Mouse (Mus musculus) midbrain, embryonic 16.5 days (tissue): ENCODE measurements around the gene Ubl7. TPM values are rescaled to one million over a fixed set of nuclear protein-coding genes. Genes with fewer than 3 reads are reported as not detected.
A peak's percentile ranks its signal among the peaks of the same experiment; 100 is the strongest.

Source experiments
- ATAC-seq: fragments of 200-750 bp; cut with Nextera tagmentation; 2 replicates; pipeline ENCODE4 v1.8.0; 2017; ENCODE audit warnings: moderate TSS enrichment
- H3K27ac ChIP-seq: fragments of 300-500 bp; sonication (generic); 2 replicates; pipeline ENCODE4 v1.5.1; 2014; ENCODE audit warnings: mild to moderate bottlenecking, low read length, mixed read lengths
- H3K27me3 ChIP-seq: fragments of 300-500 bp; sonication (generic); 2 replicates; pipeline ENCODE4 v1.6.1; 2014; ENCODE audit warnings: low read depth, low read length, mixed read lengths; ENCODE audit not compliant: control insufficient read depth, insufficient read depth
- H3K36me3 ChIP-seq: fragments of 300-500 bp; sonication (generic); 2 replicates; pipeline ENCODE4 v1.6.1; 2014; ENCODE audit warnings: mild to moderate bottlenecking, low read length, moderate library complexity, mixed read lengths; ENCODE audit not compliant: control insufficient read depth, insufficient read depth
- H3K4me1 ChIP-seq: fragments of 300-500 bp; sonication (generic); 2 replicates; pipeline ENCODE4 v1.6.1; 2014; ENCODE audit warnings: mild to moderate bottlenecking, low read length, mixed read lengths; ENCODE audit not compliant: control insufficient read depth, insufficient read depth
- H3K4me2 ChIP-seq: fragments of 300-500 bp; sonication (generic); 2 replicates; pipeline ENCODE4 v1.6.1; 2014; ENCODE audit warnings: mild to moderate bottlenecking, low read length, mixed read lengths
- H3K4me3 ChIP-seq: fragments of 300-500 bp; sonication (generic); 2 replicates; pipeline ENCODE4 v1.5.1; 2014; ENCODE audit warnings: low read depth, mild to moderate bottlenecking, low read length, moderate library complexity, mixed read lengths
- H3K9ac ChIP-seq: fragments of 300-500 bp; sonication (generic); 2 replicates; pipeline ENCODE4 v1.6.1; 2014; ENCODE audit warnings: low read depth, low read length, mixed read lengths
- H3K9me3 ChIP-seq: fragments of 300-500 bp; sonication (generic); replicated peaks from 2 replicates; pipeline ENCODE4 v1.6.1; 2014; ENCODE audit warnings: mild to moderate bottlenecking, low read length, mixed read lengths; ENCODE audit not compliant: control insufficient read depth, poor library complexity, severe bottlenecking
- WGBS: fragments of 180-500 bp; shearing (Covaris S2); extraction: QIAGEN DNeasy Blood & Tissue Kit; methylation state at CpG from one replicate; pipeline ENCODE4 v1.1.7; 2014; 5-methylcytosine and 5-hydroxymethylcytosine counted together
- polyA plus RNA-seq: library from polyadenylated mRNA; unstranded; fragments of >200 nt; fragmentation: Nextera tagmentation; extraction: Ambion mirVana; gene quantifications from 2 replicates; pipeline ENCODE4 v1.2.1, GENCODE M21; 2015

The Ubl7 gene
- polyA plus RNA-seq, 1 experiment from 2014 or later = 176 TPM

DNA sequence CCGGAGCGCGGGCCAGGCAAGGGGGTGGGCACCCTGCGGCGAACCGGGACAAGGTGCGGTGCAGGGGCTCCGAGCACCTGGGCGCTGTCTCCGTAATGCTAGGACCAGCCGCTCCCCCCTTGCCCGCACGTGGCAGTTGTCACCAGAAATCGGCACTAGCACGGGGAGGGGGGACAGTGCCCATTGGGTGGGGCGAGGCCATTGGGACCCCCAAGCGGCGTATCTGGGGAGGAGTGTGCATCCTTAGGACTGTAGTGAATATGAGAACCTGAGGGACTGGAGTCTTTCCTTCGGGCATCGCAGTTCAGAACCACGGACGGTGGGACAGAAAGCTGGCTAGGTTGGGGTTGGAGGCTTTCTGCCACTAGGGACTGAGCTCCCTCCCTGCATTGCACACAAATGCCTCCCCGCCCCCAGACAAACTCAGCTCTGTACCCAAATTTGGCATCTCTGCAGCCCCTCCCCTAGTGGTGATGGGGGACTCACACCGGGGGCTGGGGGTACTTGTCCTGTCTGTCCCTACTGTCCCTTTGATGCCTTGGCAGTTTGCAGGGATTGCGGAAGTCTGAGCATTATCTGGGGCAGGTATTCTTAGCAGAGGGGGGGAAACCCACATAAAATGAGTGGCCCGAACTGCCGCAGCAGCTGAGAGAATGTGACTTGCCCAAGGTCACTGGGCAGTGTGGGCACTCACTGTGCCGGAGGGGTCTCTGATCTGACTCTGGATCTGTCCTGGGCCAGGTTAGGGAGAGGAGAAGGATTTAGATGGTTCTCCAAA is 30.3 kb downstream of the Ubl7 start:
- peak overlapping the region; percentile 90 for H3K9ac ChIP-seq
- H3K36me3 ChIP-seq = no peaks in the 10 kb centered on the region
- ATAC-seq = peak; percentile 21
- H3K27ac ChIP-seq = peak overlapping the region; percentile 91
- peak overlapping the region; percentile 78 for H3K4me3 ChIP-seq
- H3K9me3 ChIP-seq = no peaks in the 10 kb centered on the region
- peaks cover 22% of the 10 kb centered on the region for H3K4me1 ChIP-seq
- H3K27me3 ChIP-seq = no peaks in the 10 kb centered on the region
- H3K4me2 ChIP-seq = peak overlapping the region; percentile 85
- 5% methylated on average over 27 of the region's 28 CpGs for WGBS

DNA sequence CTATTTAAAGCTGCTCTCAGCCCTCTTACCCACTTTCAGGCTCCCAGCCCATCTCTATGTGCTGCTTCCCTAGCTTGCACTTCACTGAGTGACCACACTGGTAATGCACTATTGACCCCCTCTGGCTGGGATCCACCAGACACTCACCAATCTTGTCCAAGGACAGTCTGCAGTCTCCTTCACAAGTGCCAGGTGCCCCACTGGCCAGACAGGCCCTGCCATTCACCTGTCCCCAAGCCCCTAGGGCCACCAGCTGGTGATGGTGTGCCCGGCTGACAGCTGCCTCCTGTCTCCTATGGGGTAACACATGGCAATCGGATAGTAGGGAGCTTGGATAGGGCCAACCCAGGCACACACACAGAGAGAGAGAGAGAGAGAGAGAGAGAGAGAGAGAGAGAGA is 31.3 kb downstream of the Ubl7 start:
- Histone ChIP-seq H3K4me2 (peak overlapping the region; percentile 85), H3K27ac (no peak overlapping the region), H3K4me3 (peak overlapping the region; percentile 78; the same call in 1 of the 2 replicates), H3K4me1 (peaks cover 22% of the 10 kb centered on the region), H3K27me3 (no peaks in the 10 kb centered on the region), H3K9ac (no peak overlapping the region), H3K9me3 (no peaks in the 10 kb centered on the region), H3K36me3 (no peaks in the 10 kb centered on the region)
- 43% methylated on average over 2 of the region's 2 CpGs for WGBS
- no peak for ATAC-seq

DNA sequence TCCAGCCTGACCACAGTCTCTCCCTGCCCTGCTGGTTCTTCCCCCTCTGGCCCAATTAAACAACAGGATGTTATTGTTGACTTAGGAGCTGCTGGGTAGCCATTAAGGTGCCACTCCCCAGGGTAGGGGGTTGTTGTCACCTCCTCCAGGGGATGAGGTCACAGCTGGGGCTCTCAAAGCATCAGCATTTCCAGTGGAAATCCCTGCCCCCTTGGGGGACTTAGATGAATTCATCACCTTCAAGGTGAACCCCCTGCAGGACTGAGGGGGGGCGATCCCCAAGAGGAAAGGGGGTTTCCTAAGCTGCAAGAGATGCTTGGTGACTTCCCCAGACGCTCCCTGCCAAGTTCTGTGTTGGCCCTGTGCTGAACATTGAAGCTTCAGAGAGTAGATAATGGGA is 32.3 kb downstream of the Ubl7 start:
- WGBS = 27% methylated on average over 2 of the region's 2 CpGs
- Histone ChIP-seq H3K4me3 (no peak overlapping the region), H3K4me2 (no peak overlapping the region), H3K9ac (no peak overlapping the region), H3K9me3 (no peaks in the 10 kb centered on the region), H3K36me3 (no peaks in the 10 kb centered on the region), H3K27me3 (no peaks in the 10 kb centered on the region), H3K4me1 (peaks cover 22% of the 10 kb centered on the region), H3K27ac (no peak overlapping the region)
- ATAC-seq = no peak

DNA sequence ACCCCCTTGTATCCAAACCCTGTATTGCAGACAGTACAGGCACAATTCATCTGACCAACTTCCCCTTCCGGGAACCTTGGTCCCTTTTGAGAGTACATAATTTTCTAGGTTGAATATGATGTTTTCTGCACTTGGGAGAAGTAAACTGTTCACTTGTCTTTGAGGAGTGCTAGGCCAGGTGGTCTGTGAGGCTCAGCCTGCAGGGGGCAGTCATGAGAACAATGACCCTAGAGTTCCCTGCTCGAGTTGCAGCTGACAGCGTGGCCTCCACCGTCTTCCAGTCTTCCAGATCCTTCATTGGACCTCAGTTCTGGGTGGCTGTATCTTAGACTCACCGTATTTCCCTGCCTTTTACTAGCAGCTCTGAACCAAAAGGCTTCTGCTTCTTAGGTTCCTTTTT is 33.8 kb downstream of the Ubl7 start:
- 26% methylated on average over 5 of the region's 5 CpGs for WGBS
- H3K4me2 ChIP-seq = no peak overlapping the region
- peaks cover 19% of the 10 kb centered on the region for H3K4me1 ChIP-seq
- no peaks in the 10 kb centered on the region for H3K27me3 ChIP-seq
- H3K9me3 ChIP-seq = no peaks in the 10 kb centered on the region
- no peak overlapping the region for H3K9ac ChIP-seq
- ATAC-seq = no peak
- no peaks in the 10 kb centered on the region for H3K36me3 ChIP-seq
- no peak overlapping the region for H3K27ac ChIP-seq
- H3K4me3 ChIP-seq = no peak overlapping the region

DNA sequence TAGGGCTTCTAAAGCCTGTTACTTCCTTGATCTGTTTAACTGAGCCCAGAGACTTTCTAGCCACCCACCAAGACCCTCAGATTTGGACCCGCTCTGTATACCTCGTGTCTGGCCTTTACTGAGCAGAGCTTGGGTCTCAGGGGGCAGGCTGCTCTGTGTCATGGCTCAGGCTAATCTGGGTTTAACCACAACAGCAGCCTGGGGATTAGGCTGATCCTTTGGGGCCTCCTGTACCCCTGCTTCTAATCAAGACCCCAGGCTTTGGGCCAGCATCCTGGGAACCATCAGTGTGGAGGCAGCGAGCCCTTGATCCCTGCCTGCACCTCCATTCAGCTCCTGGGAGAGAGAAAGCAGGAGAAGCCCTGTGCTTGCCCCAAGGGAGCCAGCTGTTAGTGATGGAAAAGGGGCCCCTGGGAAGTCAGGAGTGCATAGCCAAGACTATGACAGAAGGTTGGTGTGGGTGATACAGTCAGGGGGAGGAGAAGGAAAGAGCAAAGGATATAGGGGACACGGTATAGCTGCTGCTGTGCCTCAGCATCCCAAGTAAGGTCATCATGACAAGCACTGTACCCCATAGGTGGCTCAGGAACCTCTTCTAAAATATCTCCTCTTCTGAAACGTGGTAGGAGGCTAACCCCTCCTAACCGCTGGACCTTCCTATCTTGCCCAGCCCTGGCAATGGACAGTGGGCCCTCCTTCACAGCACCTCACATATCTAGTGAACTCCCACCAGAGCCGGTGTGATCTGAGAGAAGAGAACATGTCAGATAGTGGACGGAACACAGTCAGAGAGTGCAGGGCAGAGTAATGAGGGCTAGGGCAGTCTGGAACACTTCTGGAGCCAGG is 35.2 kb downstream of the Ubl7 start:
- Histone ChIP-seq H3K4me2 (no peak overlapping the region), H3K9ac (no peak overlapping the region; the same call in 1 of the 2 replicates), H3K4me1 (peaks cover 26% of the 10 kb centered on the region), H3K27ac (no peak overlapping the region), H3K36me3 (no peaks in the 10 kb centered on the region), H3K27me3 (no peaks in the 10 kb centered on the region), H3K4me3 (no peak overlapping the region), H3K9me3 (no peaks in the 10 kb centered on the region)
- ATAC-seq = no peak
- WGBS = 50% methylated on average over 8 of the region's 8 CpGs

DNA sequence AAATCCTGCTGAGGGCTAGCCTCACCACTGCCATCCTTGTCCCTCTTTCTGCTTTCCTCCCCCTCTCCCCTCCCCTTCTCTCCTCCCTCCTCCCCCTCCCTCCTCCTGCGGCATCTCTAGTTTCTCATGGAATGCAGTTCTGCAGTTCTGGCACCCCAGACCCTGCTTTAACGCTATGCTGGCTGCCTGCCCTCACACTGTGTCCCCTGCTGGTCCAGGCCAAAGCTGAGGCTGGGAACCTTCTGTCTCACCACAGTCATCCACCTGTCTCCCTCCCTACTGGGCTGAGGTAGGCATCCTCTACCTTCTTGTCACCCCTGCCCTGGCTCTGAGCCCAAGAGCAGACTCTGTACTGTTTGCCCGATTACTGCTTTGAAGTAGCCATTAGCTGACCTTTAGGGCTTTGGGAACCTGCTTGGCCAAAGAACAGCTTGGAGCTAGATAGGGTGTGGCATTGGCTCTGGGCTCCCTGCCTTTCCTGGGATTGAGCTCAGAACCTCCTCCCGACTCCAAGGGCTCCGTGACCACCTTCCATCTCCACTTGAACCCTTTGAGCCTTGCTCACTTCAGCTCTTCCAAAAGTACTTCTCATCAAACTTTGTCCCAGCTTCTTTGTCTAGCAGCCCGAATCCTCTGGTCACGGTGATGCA is 36.7 kb downstream of the Ubl7 start:
- 67% methylated on average over 7 of the region's 7 CpGs for WGBS
- Histone ChIP-seq H3K4me1 (peaks cover 14% of the 10 kb centered on the region), H3K36me3 (no peaks in the 10 kb centered on the region), H3K4me2 (no peak overlapping the region), H3K4me3 (no peak overlapping the region), H3K27me3 (no peaks in the 10 kb centered on the region), H3K9ac (no peak overlapping the region), H3K9me3 (no peaks in the 10 kb centered on the region), H3K27ac (no peak overlapping the region)
- ATAC-seq = no peak

DNA sequence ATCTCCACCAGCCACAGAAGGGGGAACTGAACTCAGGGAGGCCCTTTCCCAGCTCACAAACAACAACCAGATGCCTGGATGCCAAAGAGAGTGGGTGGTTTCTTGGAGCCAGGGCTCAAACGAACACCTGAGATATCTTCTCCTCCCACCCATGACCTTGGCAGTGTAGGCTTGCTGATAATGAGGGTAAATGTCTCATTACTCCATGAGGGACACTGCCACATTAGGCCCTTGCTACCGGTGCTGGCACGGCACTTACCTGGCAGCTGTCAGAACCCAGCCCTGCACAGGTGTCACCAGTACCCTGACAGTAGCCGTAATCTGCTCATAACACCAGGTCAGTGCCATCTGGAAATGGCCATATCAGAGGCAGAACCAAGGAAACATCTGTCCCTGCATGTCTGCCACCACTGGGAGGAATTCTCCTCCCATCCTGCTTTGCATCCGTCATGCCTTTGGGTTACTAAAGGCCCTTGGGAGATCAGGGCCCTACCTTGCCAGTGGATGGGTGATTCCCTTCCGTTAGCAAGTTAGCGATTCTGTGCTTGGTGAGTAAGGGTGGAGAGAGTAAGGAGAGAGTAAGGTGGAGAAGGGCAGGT is 37.7 kb downstream of the Ubl7 start:
- no peak overlapping the region for H3K4me2 ChIP-seq
- no peaks in the 10 kb centered on the region for H3K27me3 ChIP-seq
- H3K36me3 ChIP-seq = no peaks in the 10 kb centered on the region
- WGBS = 87% methylated on average over 7 of the region's 7 CpGs
- no peaks in the 10 kb centered on the region for H3K9me3 ChIP-seq
- H3K4me1 ChIP-seq = peaks cover 14% of the 10 kb centered on the region
- no peak overlapping the region for H3K4me3 ChIP-seq
- no peak overlapping the region for H3K9ac ChIP-seq
- no peak for ATAC-seq
- no peak overlapping the region for H3K27ac ChIP-seq

DNA sequence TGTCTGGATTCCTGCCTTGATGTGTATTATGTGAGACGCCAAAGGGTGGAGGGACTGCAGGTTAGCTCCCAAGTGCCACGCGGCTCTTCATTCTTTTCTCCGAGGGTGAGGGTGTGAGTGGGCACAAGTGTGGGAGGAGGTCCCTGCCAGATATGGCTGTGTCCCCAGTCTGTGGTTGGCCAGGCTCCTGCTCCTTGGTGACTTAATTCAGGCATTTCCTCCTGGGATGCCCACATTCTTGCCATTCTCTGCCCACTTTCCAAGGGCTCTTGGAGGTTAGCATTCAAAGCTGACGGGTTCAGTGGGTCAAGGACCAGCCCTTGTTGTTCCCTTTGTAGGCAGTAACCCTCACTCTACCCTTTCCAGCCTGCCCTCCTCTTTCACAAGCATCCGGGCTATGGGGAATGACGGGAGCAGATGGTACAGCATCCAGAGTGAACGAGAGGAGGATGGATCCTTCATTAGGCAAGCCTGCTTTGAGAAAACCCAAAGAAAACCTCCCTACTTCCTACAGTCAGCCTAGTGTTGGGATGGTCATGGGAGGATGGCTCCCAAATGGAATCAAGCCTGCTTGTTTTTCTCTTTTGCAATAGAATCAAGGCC is 38.4 kb downstream of the Ubl7 start:
- Histone ChIP-seq H3K9ac (no peak overlapping the region), H3K27me3 (no peaks in the 10 kb centered on the region), H3K27ac (no peak overlapping the region), H3K4me2 (no peak overlapping the region), H3K4me1 (peaks cover 14% of the 10 kb centered on the region), H3K36me3 (no peaks in the 10 kb centered on the region), H3K9me3 (no peaks in the 10 kb centered on the region), H3K4me3 (no peak overlapping the region)
- no peak for ATAC-seq
- 82% methylated on average over 8 of the region's 8 CpGs for WGBS
